Mouse (Mus musculus) thymus, postnatal 0 days (tissue): ENCODE measurements around the gene Gm21876. TPM values are rescaled to one million over a fixed set of nuclear protein-coding genes. Genes with fewer than 3 reads are reported as not detected.
"Not testable (repeated sequence)": the region's sequence is repeated elsewhere in the genome, so short reads cannot be mapped to it uniquely, and the experiment has no call there.

Source experiments
- DNase-seq: peaks from one replicate; pipeline ENCODE4 v3.0.0-alpha.2; 2015; ENCODE audit warnings: low spot score
- polyA plus RNA-seq: library from polyadenylated mRNA; unstranded; fragments of >200 nt; fragmentation: Nextera tagmentation; extraction: Ambion mirVana; gene quantifications from 2 replicates; pipeline ENCODE4 v1.2.1, GENCODE M21; 2015

Gene Gm21876
- not detected in 2 replicates for polyA plus RNA-seq

GRCm38 (mm10) chrX:21175553-21175952 is at the start of gene Gm21876:
Gene Gm21876, minus strand, starts transcription at chrX:21175653.
- no peak for DNase-seq

DNA sequence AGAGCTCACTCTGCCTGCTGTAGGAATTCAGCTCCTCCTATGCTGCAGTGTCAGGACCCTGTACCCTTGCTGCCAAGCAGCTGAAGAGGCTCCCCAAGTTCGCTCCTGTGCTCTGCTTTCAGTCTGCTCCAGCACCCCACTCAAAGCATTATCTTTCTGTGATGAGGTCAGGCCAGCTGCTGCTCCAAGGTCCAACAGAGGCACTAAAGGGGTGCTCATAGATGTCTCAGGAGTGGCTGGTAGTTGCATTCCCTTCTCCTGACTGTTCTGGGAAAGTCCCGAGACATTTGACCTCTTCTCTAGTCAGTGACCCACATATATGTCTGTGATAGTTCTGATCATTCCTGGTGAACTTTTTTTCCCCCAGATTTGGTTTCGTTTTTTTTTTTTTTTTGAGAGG is 45.0 kb upstream of the Gm21876 start:
- no peak for DNase-seq

DNA sequence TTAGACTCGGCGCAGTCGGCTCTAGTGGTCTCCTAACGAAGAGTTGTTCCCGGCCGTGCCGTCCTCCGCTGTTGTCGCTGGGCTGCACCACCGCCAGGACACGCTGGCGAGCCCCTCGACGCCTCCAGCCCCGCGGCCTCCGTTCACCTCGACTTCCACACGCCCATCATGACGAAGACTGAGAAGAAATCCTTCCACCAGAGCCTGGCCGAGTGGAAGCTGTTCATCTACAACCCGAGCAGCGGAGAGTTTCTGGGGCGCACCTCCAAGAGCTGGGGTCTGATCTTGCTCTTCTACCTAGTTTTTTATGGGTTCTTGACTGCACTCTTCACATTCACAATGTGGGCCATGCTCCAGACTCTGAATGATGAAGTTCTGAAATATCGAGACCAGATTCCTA is 28.8 kb downstream of the Gm21876 start:
- DNase-seq, result not testable (repeated sequence)

Other genes starting within 250 kb of the Gm21876 start
- 22.5 and 25.6 TPM in 2 replicates for gene Cfp, start 244.1 kb downstream of the Gm21876 start, polyA plus RNA-seq
- 4.6 and 4.8 TPM in 2 replicates for gene Elk1, start 225.0 kb downstream of the Gm21876 start, polyA plus RNA-seq
- 111 and 112 TPM in 2 replicates for gene Uxt, start 213.6 kb downstream of the Gm21876 start, polyA plus RNA-seq
- gene Zfp182, start 113.3 kb downstream of the Gm21876 start, polyA plus RNA-seq, result 6.1 and 7.2 TPM in 2 replicates
- gene Spaca5, start 107.2 kb downstream of the Gm21876 start, polyA plus RNA-seq, result not detected in 2 replicates
- 0.32 and 0.70 TPM in 2 replicates for gene Zfp300, start 86.1 kb downstream of the Gm21876 start, polyA plus RNA-seq
- gene Ssxa1, start 59.8 kb downstream of the Gm21876 start, polyA plus RNA-seq, result not detected in 2 replicates